Mouse (Mus musculus) heart, embryonic 11.5 days (tissue): ENCODE data around the gene Gm14399. TPM values are rescaled to one million over a fixed set of nuclear protein-coding genes. Genes with fewer than 3 reads are reported as not detected.
"Not testable (repeated sequence)": the region's sequence is repeated elsewhere in the genome, so short reads cannot be mapped to it uniquely, and the experiment has no call there.

Experiments used
- ATAC-seq: fragments of 200-750 bp; cut with Nextera tagmentation; replicated peaks from 2 replicates; pipeline ENCODE4 v1.8.0; 2017; ENCODE audit warnings: moderate library complexity; ENCODE audit not compliant: insufficient number of reproducible peaks, low FRiP score, low TSS enrichment
- H3K27ac ChIP-seq: fragments of 300-500 bp; sonication (generic); 2 replicates; pipeline ENCODE4 v1.5.1; 2014; ENCODE audit warnings: mild to moderate bottlenecking, low read depth, low read length
- H3K27me3 ChIP-seq: fragments of 300-500 bp; sonication (generic); 2 replicates; pipeline ENCODE4 v1.6.1; 2014; ENCODE audit warnings: mild to moderate bottlenecking, low read length, mixed read lengths; ENCODE audit not compliant: control insufficient read depth, insufficient read depth
- H3K36me3 ChIP-seq: fragments of 300-500 bp; sonication (generic); 2 replicates; pipeline ENCODE4 v1.6.1; 2014; ENCODE audit warnings: mild to moderate bottlenecking, low read length, moderate library complexity, mixed read lengths; ENCODE audit not compliant: control insufficient read depth, insufficient read depth
- H3K4me1 ChIP-seq: fragments of 300-500 bp; sonication (generic); 2 replicates; pipeline ENCODE4 v1.6.1; 2014; ENCODE audit warnings: low read length; ENCODE audit not compliant: control insufficient read depth, insufficient read depth
- H3K4me2 ChIP-seq: fragments of 300-500 bp; sonication (generic); 2 replicates; pipeline ENCODE4 v1.6.1; 2014; ENCODE audit warnings: mild to moderate bottlenecking, moderate library complexity
- H3K4me3 ChIP-seq: fragments of 300-500 bp; sonication (generic); 2 replicates; pipeline ENCODE4 v1.5.1; 2014; ENCODE audit warnings: low read depth, low read length
- H3K9ac ChIP-seq: fragments of 300-500 bp; sonication (generic); 2 replicates; pipeline ENCODE4 v1.6.1; 2014; ENCODE audit warnings: mild to moderate bottlenecking, low read depth, low read length, moderate library complexity
- H3K9me3 ChIP-seq: fragments of 300-500 bp; sonication (generic); replicated peaks from 2 replicates; pipeline ENCODE4 v1.6.1; 2016; ENCODE audit warnings: low read length; ENCODE audit not compliant: control insufficient read depth
- WGBS: fragments of 180-500 bp; shearing (Covaris S2); extraction: QIAGEN DNeasy Blood & Tissue Kit; methylation state at CpG from one replicate; pipeline ENCODE4 v1.1.7; 2014; ENCODE audit not compliant: insufficient replicate concordance; 5-methylcytosine and 5-hydroxymethylcytosine counted together
- polyA plus RNA-seq: library from polyadenylated mRNA; unstranded; fragments of >200 nt; fragmentation: Nextera tagmentation; extraction: Ambion mirVana; gene quantifications from 2 replicates; pipeline ENCODE4 v1.2.1, GENCODE M21; 2014

Gm14399 gene
- 6.5 TPM in 2 replicates for polyA plus RNA-seq

GRCm38 (mm10) chr2:175141993-175142295 is at the start of gene Gm14399:
Gm14399 (minus strand) TSS chr2:175142012.
- not testable (repeated sequence) for ATAC-seq, H3K4me1 ChIP-seq, H3K27me3 ChIP-seq, H3K36me3 ChIP-seq, H3K27ac ChIP-seq, H3K9me3 ChIP-seq
- Histone ChIP-seq H3K4me2 (peak within 1 kb of the TSS; percentile 38; the same call in 1 of the 2 replicates), H3K4me3 (peak within 1 kb of the TSS; percentile 47), H3K9ac (0 out of 2 replicates have a peak within 1 kb of the TSS, but pooled peaks have one; percentile 39)
- 0% methylated on average over 1 of the region's 2 CpGs for WGBS

GRCm38 (mm10) chr2:175179008-175179407 is 37.2 kb upstream of the Gm14399 start:
- WGBS, result 58% methylated on average over 1 of the region's 1 CpGs
- H3K36me3 ChIP-seq, H3K4me3 ChIP-seq, H3K4me1 ChIP-seq, H3K27ac ChIP-seq, H3K27me3 ChIP-seq, H3K4me2 ChIP-seq, ATAC-seq, H3K9me3 ChIP-seq, H3K9ac ChIP-seq: not testable (repeated sequence)

GRCm38 (mm10) chr2:175176312-175176711 is 34.5 kb upstream of the Gm14399 start:
- no peak overlapping the region for H3K9ac ChIP-seq
- WGBS, result 74% methylated on average over 6 of the region's 6 CpGs
- ATAC-seq, result no peak
- H3K9me3 ChIP-seq, result no peaks in the 10 kb centered on the region
- H3K36me3 ChIP-seq, result no peaks in the 10 kb centered on the region
- no peak overlapping the region for H3K4me2 ChIP-seq
- no peak overlapping the region for H3K4me3 ChIP-seq
- no peak overlapping the region for H3K27ac ChIP-seq
- H3K27me3 ChIP-seq, result no peaks in the 10 kb centered on the region
- H3K4me1 ChIP-seq, result no peaks in the 10 kb centered on the region

- H3K4me1 ChIP-seq, H3K4me3 ChIP-seq, H3K27me3 ChIP-seq, H3K9ac ChIP-seq, H3K36me3 ChIP-seq, H3K9me3 ChIP-seq, H3K27ac ChIP-seq, ATAC-seq, H3K4me2 ChIP-seq: not testable (repeated sequence)
- 67% methylated on average over 12 of the region's 12 CpGs for WGBS
Measured at GRCm38 (mm10) chr2:175175401-175176180, 33.8 kb upstream of the Gm14399 start, which contains the start of gene Gm14443. Gm14443 (minus strand) TSS chr2:175175871.

- not testable (repeated sequence) for H3K4me1 ChIP-seq, H3K36me3 ChIP-seq, H3K4me3 ChIP-seq, H3K27me3 ChIP-seq, H3K9ac ChIP-seq, H3K27ac ChIP-seq, ATAC-seq, H3K9me3 ChIP-seq, H3K4me2 ChIP-seq
- WGBS, result 82% methylated on average over 2 of the region's 2 CpGs
Measured at GRCm38 (mm10) chr2:175174058-175174457, 32.2 kb upstream of the Gm14399 start.

GRCm38 (mm10) chr2:175172906-175173595 is 31.2 kb upstream of the Gm14399 start:
- not testable (repeated sequence) for H3K4me2 ChIP-seq, H3K4me3 ChIP-seq, H3K27ac ChIP-seq, H3K36me3 ChIP-seq, H3K27me3 ChIP-seq, H3K4me1 ChIP-seq, H3K9me3 ChIP-seq, H3K9ac ChIP-seq, ATAC-seq
- WGBS, result 80% methylated on average over 3 of the region's 3 CpGs

- ATAC-seq, result no peak
- Histone ChIP-seq H3K27ac (no peak overlapping the region), H3K36me3 (no peaks in the 10 kb centered on the region), H3K9ac (no peak overlapping the region), H3K4me3 (no peak overlapping the region), H3K4me1 (no peaks in the 10 kb centered on the region), H3K27me3 (no peaks in the 10 kb centered on the region), H3K9me3 (no peaks in the 10 kb centered on the region), H3K4me2 (no peak overlapping the region)
- WGBS, result 88% methylated on average over 3 of the region's 3 CpGs
Measured at GRCm38 (mm10) chr2:175172123-175172522, 30.3 kb upstream of the Gm14399 start.

GRCm38 (mm10) chr2:175166870-175167269 is 25.1 kb upstream of the Gm14399 start:
- not testable (repeated sequence) for H3K9me3 ChIP-seq, H3K4me3 ChIP-seq, H3K27me3 ChIP-seq, H3K27ac ChIP-seq, ATAC-seq, H3K36me3 ChIP-seq, H3K4me2 ChIP-seq, H3K9ac ChIP-seq, H3K4me1 ChIP-seq
- 79% methylated on average over 2 of the region's 2 CpGs for WGBS
